Mouse (Mus musculus) thymus, postnatal 36 days (tissue): ENCODE data around the gene Gm17728.
"Not testable (repeated sequence)": the region's sequence is repeated elsewhere in the genome, so short reads cannot be mapped to it uniquely, and the experiment has no call there.

ENCODE experiments used
- DNase-seq, 2 experiments: peaks; one replicate each; pipeline ENCODE4 v3.0.0; 2022; ENCODE audit warnings: mixed read lengths in 2 of 2

Gene Gm17728

GRCm38 (mm10) chr17:9421760-9422159, at the start of gene Gm17728:
TSS of gene Gm17728 (plus strand) at chr17:9422060.
- DNase-seq, result not testable (repeated sequence)

DNA sequence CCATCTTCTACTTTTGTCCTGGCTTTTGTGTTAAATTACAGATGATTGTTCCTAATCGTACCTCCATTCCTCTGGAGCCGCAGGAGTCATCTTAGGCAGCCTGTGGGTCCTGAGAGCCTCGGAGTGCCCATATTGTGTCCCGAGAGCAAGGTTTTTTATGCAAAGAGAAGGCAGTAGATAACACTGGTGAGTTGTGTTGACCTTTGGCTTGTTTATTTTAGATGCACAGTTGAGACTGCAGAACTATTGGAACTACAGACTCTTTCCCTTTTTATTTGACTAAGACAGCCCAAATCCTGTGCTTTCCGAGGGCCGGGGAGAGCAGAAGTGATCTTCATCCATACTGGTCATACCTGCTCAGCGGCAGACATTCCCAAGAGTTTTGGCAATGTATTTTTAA, 24.4 kb upstream of the Gm17728 start:
- no peak for DNase-seq

DNA sequence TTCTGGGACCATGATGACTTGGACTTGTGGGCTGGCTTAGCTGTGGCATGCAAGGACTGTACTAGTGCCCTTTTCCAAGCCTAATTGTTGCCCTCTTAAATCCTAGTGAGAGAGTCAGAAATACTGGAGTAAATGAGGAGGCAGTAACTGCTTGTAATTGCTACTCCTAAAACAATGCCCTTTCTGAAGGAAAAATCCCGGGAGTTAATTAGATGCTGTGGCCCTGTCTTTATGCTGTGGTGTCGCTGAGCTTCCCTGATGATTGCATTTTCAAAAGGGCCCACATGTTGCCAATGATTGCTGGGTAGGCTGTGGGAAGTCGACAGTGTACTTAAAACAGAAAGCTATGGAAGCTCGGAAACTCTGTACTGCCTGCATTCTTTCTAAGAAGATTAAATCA, 23.3 kb upstream of the Gm17728 start:
- no peak for DNase-seq

DNA sequence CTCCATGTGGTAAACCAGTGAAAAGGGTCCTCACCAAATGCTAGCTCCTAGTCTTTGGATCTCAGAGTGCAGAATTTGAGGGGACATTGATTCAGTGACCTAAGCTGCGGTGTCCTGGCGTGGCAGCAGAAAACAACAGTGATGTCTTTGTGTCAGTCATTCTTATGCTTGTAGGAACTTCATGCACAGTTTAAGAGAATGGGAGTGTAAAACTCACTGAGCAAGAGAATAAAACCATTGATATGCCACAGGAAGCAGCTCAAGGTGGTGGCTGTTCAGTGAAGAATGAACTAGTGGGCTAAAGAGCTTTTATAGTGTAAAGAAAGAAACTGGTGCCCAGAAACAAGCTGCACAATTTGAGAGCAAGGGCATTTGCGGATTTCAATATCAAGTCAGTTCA, 17.9 kb upstream of the Gm17728 start:
- DNase-seq, result no peak

DNA sequence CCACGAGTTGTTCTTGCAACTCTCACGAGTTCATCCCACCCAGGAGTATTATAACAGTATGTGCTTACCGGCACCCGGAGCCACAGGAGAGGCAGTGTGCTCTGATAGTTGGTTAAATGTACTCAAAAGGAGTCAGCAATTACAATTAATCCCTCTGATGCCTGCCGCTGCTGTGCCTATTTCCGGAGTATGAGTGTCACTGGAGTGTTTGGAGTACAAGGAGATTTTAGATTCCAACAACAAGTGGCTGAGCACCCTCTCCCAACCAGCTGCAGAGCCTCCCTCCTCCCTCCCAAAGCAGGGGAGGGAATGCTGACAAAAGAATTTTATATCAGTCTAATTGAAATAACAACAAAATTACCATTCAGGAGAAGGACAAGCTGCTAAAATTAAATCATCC, 14.2 kb upstream of the Gm17728 start:
- no peak for DNase-seq

DNA sequence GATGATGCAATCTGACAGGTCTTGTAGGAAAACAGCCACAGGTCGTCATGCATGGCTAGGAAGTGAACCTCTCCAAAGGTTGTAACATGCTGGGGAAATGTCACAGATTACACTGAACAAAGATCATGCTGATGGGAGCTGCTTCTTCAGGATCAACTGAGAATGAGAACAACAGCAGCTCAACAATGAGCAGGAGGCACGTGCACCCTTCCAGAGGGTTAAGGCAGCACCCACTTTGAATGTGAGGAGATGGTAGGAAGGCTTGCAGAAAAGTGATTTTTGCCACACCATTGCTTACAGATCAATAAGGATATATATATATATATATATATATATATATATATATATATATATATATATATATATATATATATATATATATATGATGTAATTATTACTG, 2.8 kb upstream of the Gm17728 start:
- no peak for DNase-seq

- DNase-seq, result no peak
These were observed 6.6 kb downstream of the Gm17728 start for GRCm38 (mm10) chr17:9428374-9428994.

DNA sequence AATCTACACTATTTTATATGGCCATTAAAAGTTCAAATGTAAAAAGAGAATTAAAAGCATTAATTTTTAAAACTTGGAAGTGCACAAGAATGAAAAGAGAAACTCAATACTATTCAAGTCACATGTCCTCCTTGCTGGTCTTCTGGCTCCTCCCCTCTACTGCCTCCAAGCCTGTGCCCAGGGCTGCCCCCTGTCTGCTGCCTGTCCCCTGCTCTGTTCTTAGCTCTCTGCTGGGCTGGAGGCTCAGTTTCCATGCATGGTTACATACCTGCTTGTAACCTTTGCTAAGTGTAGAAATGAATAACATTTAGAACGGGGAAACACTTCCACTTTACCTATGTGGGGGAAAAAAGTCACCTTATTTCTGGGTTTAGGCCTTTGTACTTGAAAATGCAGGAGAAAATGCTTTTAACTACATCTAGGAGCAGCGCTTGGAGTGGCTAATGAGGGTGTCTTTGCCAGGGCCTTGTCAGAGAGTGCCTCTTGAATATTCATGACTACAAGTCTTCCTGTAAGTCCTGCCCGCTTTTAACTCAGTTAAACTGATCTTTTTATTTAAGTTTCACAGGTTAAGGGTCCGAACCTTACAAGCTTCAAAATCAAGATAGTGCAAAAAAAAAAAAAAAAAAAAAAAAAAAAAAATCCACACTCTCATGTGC, 18.3 kb downstream of the Gm17728 start:
- no peak for DNase-seq

DNA sequence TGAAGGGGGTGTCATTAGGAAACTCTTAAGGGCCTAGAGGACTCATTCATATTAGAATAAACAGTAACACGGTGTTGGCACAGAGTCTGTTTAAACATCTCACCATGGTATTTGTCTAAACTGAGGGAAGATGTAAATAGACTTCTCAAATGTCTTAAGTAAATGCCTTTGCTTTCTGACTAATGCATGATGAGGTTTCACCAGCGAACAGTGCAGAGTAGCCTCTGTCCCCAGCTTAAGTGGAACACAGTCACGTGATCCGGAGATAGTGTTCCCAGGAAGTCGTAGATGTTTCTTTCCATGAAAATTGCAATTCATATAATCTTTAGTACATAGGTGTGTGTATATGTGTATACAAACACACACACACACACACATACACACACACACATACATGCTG, 34.5 kb downstream of the Gm17728 start:
- DNase-seq, result no peak

DNA sequence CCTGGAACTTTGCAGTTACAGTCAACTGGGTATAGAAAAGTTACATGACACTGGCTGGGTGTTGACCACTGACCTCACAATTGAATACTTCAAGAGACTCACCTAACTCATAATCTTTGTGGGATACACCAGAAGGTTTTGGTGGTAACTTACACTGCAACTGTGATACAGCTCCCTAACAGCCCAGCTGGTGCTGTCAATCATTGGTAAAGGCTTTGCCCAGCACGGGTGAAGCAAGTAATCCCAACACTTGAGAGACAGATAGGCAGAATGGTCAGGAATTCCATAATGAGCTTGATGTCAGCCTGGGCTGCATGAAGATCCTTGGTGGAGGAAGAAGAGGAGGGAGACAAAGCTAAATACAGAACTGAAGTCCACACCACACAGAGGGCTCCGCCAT, 39.0 kb downstream of the Gm17728 start:
- DNase-seq, result no peak
